Mouse (Mus musculus) liver, embryonic 14.5 days (tissue): ENCODE data around the gene Rps6ka2.

ENCODE experiments used
- CTCF ChIP-seq: IDR thresholded peaks from 2 replicates; pipeline ENCODE4 v1.5.1; 2016; ENCODE audit warnings: antibody characterized with exemption, low read depth, control low read depth
- EP300 ChIP-seq: IDR thresholded peaks from 2 replicates; pipeline ENCODE4 v1.6.1; 2016; ENCODE audit warnings: antibody characterized with exemption, low read depth

DNA sequence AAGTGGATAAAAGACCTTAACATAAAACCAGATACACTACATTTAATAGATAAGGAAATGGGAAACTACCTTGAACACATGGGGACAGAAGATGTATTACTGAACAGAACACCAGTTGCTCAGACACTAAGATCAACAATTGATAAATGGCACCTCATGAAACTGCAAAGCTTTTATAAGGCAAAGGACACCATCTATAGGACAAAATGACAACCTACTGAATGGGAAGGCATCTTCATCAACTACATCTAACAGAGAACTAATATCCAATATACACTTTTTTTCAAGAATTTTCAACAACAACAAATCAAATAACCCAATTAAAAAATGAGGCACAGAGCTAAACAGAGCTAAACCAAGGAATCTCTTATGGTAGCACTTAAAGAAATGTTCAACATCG is 87.3 kb downstream of the Rps6ka2 start:
- no peak for TF ChIP-seq EP300
- TF ChIP-seq CTCF, result no peak
